Mouse (Mus musculus) lung, embryonic 15.5 days (tissue): ENCODE data around the gene Tmem126a. TPM values are rescaled to one million over a fixed set of nuclear protein-coding genes. Genes with fewer than 3 reads are reported as not detected.

Source experiments
- ATAC-seq: fragments of 200-750 bp; cut with Nextera tagmentation; 2 replicates; pipeline ENCODE4 v1.8.0; 2017; ENCODE audit warnings: moderate number of reproducible peaks, borderline replicate concordance; ENCODE audit not compliant: low FRiP score, low TSS enrichment; ENCODE audit errors: extremely low read depth
- H3K27ac ChIP-seq: fragments of 300-500 bp; sonication (generic); 2 replicates; pipeline ENCODE4 v1.5.1; 2015; ENCODE audit warnings: moderate library complexity, mild to moderate bottlenecking, inconsistent platforms
- H3K27me3 ChIP-seq: fragments of 300-500 bp; sonication (generic); 2 replicates; pipeline ENCODE4 v1.6.1; 2015; ENCODE audit warnings: inconsistent platforms
- H3K36me3 ChIP-seq: fragments of 300-500 bp; sonication (generic); 2 replicates; pipeline ENCODE4 v1.6.1; 2015; ENCODE audit warnings: inconsistent platforms
- H3K4me1 ChIP-seq: fragments of 300-500 bp; sonication (generic); 2 replicates; pipeline ENCODE4 v1.6.1; 2015; ENCODE audit warnings: inconsistent platforms
- H3K4me2 ChIP-seq: fragments of 300-500 bp; sonication (generic); 2 replicates; pipeline ENCODE4 v1.6.1; 2015; ENCODE audit warnings: inconsistent platforms, mild to moderate bottlenecking, moderate library complexity
- H3K4me3 ChIP-seq: fragments of 300-500 bp; sonication (generic); 2 replicates; pipeline ENCODE4 v1.5.1; 2015; ENCODE audit warnings: mild to moderate bottlenecking, inconsistent platforms
- H3K9ac ChIP-seq: fragments of 300-500 bp; sonication (generic); 2 replicates; pipeline ENCODE4 v1.6.1; 2015; ENCODE audit warnings: inconsistent platforms
- H3K9me3 ChIP-seq: fragments of 300-500 bp; sonication (generic); 2 replicates; pipeline ENCODE4 v1.6.1; 2016; ENCODE audit warnings: inconsistent platforms
- WGBS: fragments of 180-500 bp; shearing (Covaris S2); methylation state at CpG from one replicate; pipeline ENCODE4 v1.1.7; 2015; 5-methylcytosine and 5-hydroxymethylcytosine counted together
- polyA plus RNA-seq: library from polyadenylated mRNA; unstranded; fragments of >200 nt; fragmentation: Nextera tagmentation; extraction: Ambion mirVana; gene quantifications from 2 replicates; pipeline ENCODE4 v1.2.1, GENCODE M21; 2015

Gene Tmem126a
- polyA plus RNA-seq: 95.0 and 99.1 TPM in 2 replicates

GRCm38 (mm10) chr7:90456845-90457468, at the start of gene Tmem126a:
Gene Tmem126a, minus strand, starts transcription at chr7:90457229.
- Histone ChIP-seq H3K27ac (peak within 1 kb of the TSS; percentile 79), H3K4me1 (peaks cover 9% of the 10 kb centered on the region; the same call in 1 of the 2 replicates), H3K27me3 (no peaks in the 10 kb centered on the region), H3K36me3 (peaks cover 14% of the 10 kb centered on the region), H3K9ac (peak within 1 kb of the TSS; percentile 48), H3K4me3 (peak within 1 kb of the TSS; percentile 74), H3K9me3 (no peaks in the 10 kb centered on the region), H3K4me2 (peak within 1 kb of the TSS; percentile 59)
- under 1% methylated on average over 41 of the region's 41 CpGs for WGBS
- peak; percentile 97 for ATAC-seq

DNA sequence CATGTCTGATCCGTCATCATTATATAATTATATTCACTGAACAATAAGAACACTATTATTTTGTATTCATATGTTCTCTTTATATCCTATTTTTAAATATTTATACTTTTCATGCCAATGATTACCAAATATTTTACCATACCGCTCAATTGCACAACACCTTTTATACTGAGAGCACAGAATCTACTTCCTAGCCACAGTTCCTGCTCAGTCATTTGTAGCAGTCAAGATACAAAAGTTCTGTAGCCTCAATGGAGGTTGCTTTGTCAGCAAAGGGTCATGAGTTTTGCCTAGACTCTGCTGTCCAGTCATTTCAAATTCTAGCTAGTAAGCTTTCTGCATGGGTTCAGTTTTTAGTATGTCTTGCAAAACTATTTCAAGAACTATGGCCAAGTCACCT, 25.6 kb upstream of the Tmem126a start:
- Histone ChIP-seq H3K4me2 (no peak overlapping the region), H3K27ac (no peak overlapping the region), H3K4me1 (no peaks in the 10 kb centered on the region), H3K27me3 (peaks cover 3% of the 10 kb centered on the region; the same call in 1 of the 2 replicates), H3K9ac (no peak overlapping the region), H3K4me3 (no peak overlapping the region), H3K9me3 (no peaks in the 10 kb centered on the region), H3K36me3 (no peaks in the 10 kb centered on the region)
- no peak for ATAC-seq
- WGBS: 87% methylated on average over 2 of the region's 2 CpGs

- Histone ChIP-seq H3K4me2 (peak within 1 kb of the TSS; percentile 94), H3K27me3 (peaks cover 10% of the 10 kb centered on the region), H3K27ac (no peak within 1 kb of the TSS), H3K9me3 (no peaks in the 10 kb centered on the region), H3K36me3 (no peaks in the 10 kb centered on the region; the same call in none of the 2 replicates), H3K9ac (peak within 1 kb of the TSS; percentile 58), H3K4me1 (peaks cover 12% of the 10 kb centered on the region), H3K4me3 (peak within 1 kb of the TSS; percentile 63)
- under 1% methylated on average over 32 of the region's 32 CpGs for whole genome bisulfite sequencing
- ATAC-seq: no peak; the same call in 1 of the 2 replicates
These were observed 19.6 kb upstream of the Tmem126a start, which contains the start of gene Dlg2 for GRCm38 (mm10) chr7:90476313-90477245. Gene Dlg2, plus strand, starts transcription at chr7:90476672.

DNA sequence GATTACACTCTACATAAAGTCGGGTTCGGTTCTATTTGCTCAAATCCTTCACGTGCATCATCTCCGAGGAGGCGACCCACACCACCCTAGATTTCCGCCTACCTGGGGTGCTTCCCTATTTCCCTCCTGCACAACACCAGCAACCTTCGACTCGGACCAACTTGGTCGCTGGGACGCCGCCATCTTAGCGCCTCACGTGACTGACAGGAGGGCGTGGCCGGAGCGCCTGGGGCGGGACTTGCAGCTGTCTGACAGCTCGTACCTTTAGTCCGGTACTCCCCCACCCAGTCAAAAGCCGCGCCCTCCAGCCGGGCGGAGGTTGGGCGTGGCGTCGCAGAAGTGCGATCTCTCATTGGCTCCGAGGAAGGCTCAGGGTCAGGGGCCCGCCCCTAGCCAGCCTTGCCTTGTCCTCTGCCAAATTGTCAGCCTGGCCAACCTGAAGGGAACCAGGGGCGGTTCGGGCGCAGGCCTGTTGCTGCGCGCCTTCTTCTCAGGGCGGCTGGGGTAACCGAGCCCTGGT, 18.8 kb upstream of the Tmem126a start, which contains the start of gene Tmem126b:
Gene Tmem126b, minus strand, starts transcription at position 209 of the 520 bp plus-strand sequence.
- H3K27ac ChIP-seq: no peak within 1 kb of the TSS
- WGBS: under 1% methylated on average over 36 of the region's 36 CpGs
- H3K9ac ChIP-seq: peak within 1 kb of the TSS; percentile 58
- H3K9me3 ChIP-seq: no peaks in the 10 kb centered on the region
- H3K4me3 ChIP-seq: peak within 1 kb of the TSS; percentile 63
- H3K27me3 ChIP-seq: peaks cover 10% of the 10 kb centered on the region
- no peaks in the 10 kb centered on the region; the same call in none of the 2 replicates for H3K36me3 ChIP-seq
- peaks cover 12% of the 10 kb centered on the region for H3K4me1 ChIP-seq
- ATAC-seq: peak; percentile 100
- H3K4me2 ChIP-seq: peak within 1 kb of the TSS; percentile 94

GRCm38 (mm10) chr7:90473511-90473910, 16.5 kb upstream of the Tmem126a start:
- Histone ChIP-seq H3K4me2 (no peak overlapping the region), H3K27me3 (peaks cover 7% of the 10 kb centered on the region), H3K4me1 (peaks cover 12% of the 10 kb centered on the region), H3K4me3 (no peak overlapping the region), H3K9me3 (no peaks in the 10 kb centered on the region), H3K36me3 (peaks cover 14% of the 10 kb centered on the region), H3K27ac (no peak overlapping the region), H3K9ac (no peak overlapping the region)
- no peak for ATAC-seq
- 56% methylated on average over 2 of the region's 2 CpGs for WGBS

DNA sequence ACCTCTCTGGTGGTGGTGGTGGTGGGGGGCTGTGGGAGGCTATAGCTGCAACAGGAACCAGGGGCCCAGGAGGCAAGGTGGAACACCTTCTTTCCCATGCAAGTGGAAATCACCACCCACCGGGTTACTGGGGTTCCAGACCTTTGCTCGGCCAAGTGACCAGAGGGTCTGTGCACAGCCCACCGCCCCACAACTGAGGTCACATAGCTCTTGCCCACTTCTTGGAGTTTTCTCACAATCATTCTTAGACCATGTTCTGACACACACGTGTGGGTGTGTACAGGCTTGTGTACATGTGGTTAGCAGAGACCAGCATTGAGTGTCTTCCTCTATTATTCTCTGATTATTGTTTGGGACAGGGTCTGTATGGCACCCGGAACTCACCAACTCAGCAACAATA, 4.4 kb upstream of the Tmem126a start:
- 90% methylated on average over 5 of the region's 5 CpGs for WGBS

GRCm38 (mm10) chr7:90460930-90461329, 3.9 kb upstream of the Tmem126a start:
- no peaks in the 10 kb centered on the region for H3K27me3 ChIP-seq
- H3K27ac ChIP-seq: no peak overlapping the region
- peaks cover 5% of the 10 kb centered on the region; the same call in 1 of the 2 replicates for H3K4me1 ChIP-seq
- H3K4me3 ChIP-seq: no peak overlapping the region
- H3K4me2 ChIP-seq: 0 out of 2 replicates have a peak overlapping the region, but pooled peaks have one; percentile 0
- no peaks in the 10 kb centered on the region for H3K9me3 ChIP-seq
- H3K9ac ChIP-seq: no peak overlapping the region
- 17% methylated on average over 14 of the region's 14 CpGs for WGBS
- no peaks in the 10 kb centered on the region for H3K36me3 ChIP-seq
- ATAC-seq: no peak

More for the DNA sequence above, 4.4 kb upstream of the Tmem126a start:
- no peak overlapping the region for H3K4me2 ChIP-seq
- no peaks in the 10 kb centered on the region for H3K36me3 ChIP-seq
- no peak overlapping the region for H3K9ac ChIP-seq
- H3K9me3 ChIP-seq: no peaks in the 10 kb centered on the region
- no peaks in the 10 kb centered on the region for H3K27me3 ChIP-seq
- no peak overlapping the region for H3K27ac ChIP-seq
- ATAC-seq: no peak
- no peaks in the 10 kb centered on the region for H3K4me1 ChIP-seq
- no peak overlapping the region for H3K4me3 ChIP-seq

- ATAC-seq: no peak
- H3K4me2 ChIP-seq: no peak overlapping the region
- no peak overlapping the region for H3K27ac ChIP-seq
- no peak overlapping the region for H3K4me3 ChIP-seq
- no peaks in the 10 kb centered on the region for H3K36me3 ChIP-seq
- H3K9ac ChIP-seq: no peak overlapping the region
- H3K4me1 ChIP-seq: peaks cover 9% of the 10 kb centered on the region; the same call in 1 of the 2 replicates
- WGBS: 31% methylated on average over 10 of the region's 10 CpGs
- no peaks in the 10 kb centered on the region for H3K9me3 ChIP-seq
- H3K27me3 ChIP-seq: no peaks in the 10 kb centered on the region
These were observed 3.3 kb upstream of the Tmem126a start for GRCm38 (mm10) chr7:90460330-90460729.

- Histone ChIP-seq H3K9ac (peak overlapping the region; percentile 48), H3K27ac (peak overlapping the region; percentile 79), H3K4me1 (peaks cover 9% of the 10 kb centered on the region; the same call in 1 of the 2 replicates), H3K27me3 (no peaks in the 10 kb centered on the region), H3K36me3 (peaks cover 14% of the 10 kb centered on the region), H3K4me3 (peak overlapping the region; percentile 74), H3K4me2 (peak overlapping the region; percentile 59), H3K9me3 (no peaks in the 10 kb centered on the region)
- 15% methylated on average over 10 of the region's 10 CpGs for WGBS
- ATAC-seq: peak; percentile 59; the same call in 1 of the 2 replicates
These were observed 488 bp upstream of the Tmem126a start for GRCm38 (mm10) chr7:90457517-90457916.

DNA sequence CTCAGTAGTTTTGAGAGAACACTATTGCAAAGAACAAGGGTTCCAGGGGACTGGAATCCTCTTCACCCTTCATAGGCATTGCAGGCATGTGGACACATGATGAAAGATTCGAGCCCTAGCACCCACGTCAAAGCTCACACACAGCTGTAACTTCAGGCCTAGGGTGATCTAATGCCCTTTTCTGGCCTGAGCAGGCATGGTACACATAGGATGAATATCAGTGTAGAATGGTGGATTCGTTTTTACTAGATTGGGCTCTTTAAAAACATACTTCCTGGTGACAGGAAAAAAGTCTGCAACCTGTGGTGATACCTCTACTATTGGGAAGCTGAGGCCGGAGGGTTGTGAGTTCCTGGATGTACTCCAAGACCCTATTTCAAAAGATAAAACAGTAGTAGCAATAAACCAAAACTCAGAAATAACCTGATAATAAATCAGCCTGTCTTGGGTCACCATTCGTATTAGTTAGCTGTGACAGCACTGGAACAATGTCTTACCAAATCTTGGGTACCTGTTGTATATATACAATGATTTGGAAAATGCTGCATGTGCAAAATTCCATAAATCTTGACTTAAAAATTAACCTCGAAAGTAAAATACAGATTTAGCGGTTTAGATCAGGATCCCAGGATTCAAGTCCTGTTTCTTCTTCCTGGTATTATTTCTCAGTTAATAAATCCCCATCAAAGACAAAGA, 732 bp downstream of the Tmem126a start:
- WGBS: 21% methylated on average over 7 of the region's 7 CpGs
- Histone ChIP-seq H3K4me3 (peak overlapping the region; percentile 74), H3K27ac (peak overlapping the region; percentile 79; the same call in 1 of the 2 replicates)

GRCm38 (mm10) chr7:90444206-90444605, 12.8 kb downstream of the Tmem126a start:
- H3K9ac ChIP-seq: peak overlapping the region; percentile 98
- no peak overlapping the region for H3K27ac ChIP-seq
- H3K4me2 ChIP-seq: peak overlapping the region; percentile 73
- 0% methylated on average over 6 of the region's 6 CpGs for WGBS
- H3K4me3 ChIP-seq: peak overlapping the region; percentile 98
- H3K36me3 ChIP-seq: peaks cover 8% of the 10 kb centered on the region; the same call in 1 of the 2 replicates
- no peaks in the 10 kb centered on the region for H3K9me3 ChIP-seq
- no peak for ATAC-seq
- peaks cover 5% of the 10 kb centered on the region; the same call in 1 of the 2 replicates for H3K4me1 ChIP-seq
- no peaks in the 10 kb centered on the region for H3K27me3 ChIP-seq

More for the DNA sequence above, 732 bp downstream of the Tmem126a start:
- Histone ChIP-seq H3K9ac (peak overlapping the region; percentile 48), H3K27me3 (no peaks in the 10 kb centered on the region), H3K4me1 (peaks cover 9% of the 10 kb centered on the region; the same call in 1 of the 2 replicates), H3K4me2 (peak overlapping the region; percentile 59), H3K36me3 (peaks cover 21% of the 10 kb centered on the region), H3K9me3 (no peaks in the 10 kb centered on the region)
- ATAC-seq: no peak
